Mouse (Mus musculus): ENCODE results near the gene Traf2.
A peak's percentile ranks its signal among the peaks of the same experiment; 100 is the strongest.
"Not testable (repeated sequence)": the region's sequence is repeated elsewhere in the genome, so short reads cannot be mapped to it uniquely, and the experiment has no call there.

The Traf2 gene

GRCm38 (mm10) chr2:25576028-25576850 lies 29.5 kb upstream of the Traf2 start:
- DNase-seq (ENCODE audit: low read depth, low spot score): peak; percentile 85

DNA sequence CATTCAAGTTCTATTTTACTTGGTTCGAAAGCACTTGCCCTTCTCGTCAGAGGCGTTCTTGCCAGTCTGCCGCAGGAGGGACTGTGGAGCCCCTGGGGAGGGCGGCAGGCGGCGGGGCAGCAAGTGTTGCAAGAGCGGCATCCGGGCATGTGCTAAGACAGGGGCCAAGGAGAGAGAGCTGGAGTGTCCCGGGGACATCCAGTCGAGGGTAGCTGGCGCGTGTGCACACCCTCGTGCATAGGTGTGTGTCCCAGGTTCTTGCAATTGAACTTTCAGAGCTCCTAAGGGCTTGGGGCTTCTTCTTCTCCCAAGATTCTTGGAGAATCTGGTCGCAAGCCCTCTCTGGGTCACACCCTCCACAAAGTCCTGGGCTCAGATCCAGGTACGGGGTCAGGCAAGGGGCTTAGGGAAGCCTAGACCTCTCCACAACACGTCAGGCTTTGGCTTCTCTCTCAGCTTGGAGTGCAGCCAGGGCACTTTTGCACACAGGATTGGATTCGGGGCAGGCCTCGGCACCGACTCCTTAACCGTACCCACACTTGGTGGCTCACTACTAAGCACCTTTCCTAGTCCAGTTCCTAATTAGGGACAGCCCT lies 28.8 kb upstream of the Traf2 start:
- peak; percentile 31 for DNase-seq (ENCODE audit: low read depth, low spot score)

DNA sequence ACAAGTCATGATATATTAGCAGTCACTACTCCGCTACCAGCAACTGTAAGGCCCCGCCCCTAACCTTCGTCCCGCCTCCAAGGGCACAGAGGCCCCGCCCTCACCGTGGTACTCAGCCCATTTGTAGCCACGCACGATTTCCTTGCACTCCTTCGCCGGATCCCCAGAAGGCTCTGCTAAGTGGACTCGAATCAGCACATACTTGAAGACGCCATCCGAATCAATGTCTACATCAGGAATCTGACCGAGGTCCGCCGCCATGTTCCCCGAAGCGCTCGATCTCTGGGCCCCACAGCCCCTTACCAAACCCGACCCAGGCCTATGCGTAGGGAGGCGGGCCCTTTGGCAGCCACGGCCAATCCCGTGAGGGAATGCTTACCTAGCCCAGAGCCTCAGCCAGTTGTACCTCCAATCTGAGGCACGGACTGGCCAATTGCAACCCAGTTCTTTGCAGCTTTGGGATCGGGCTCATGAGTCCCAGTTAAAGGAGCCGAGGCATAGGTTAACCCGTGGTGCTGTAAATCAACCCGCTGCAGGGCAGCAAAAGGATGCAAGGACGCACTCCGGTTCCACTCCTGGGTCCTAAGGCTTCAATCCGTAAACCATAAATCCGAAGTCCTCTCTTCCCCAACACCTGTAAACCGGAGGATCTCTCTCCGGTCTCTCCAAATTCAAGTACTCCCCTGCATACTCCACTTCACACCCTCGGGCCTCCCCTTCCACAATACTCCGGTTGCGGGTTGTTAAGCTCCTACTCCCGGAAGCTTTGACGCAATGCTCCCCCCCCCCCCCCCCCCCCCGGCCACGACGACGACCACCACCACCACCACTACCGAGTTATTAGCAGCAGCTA lies 28.1 kb upstream of the Traf2 start, which contains the start of the genes Mamdc4 and Phpt1:
Gene Mamdc4, minus strand, starts transcription at position 267 of the 853 bp plus-strand sequence.
Gene Phpt1, minus strand, starts transcription at position 646 of the 853 bp plus-strand sequence.
- peak; percentile 100 for DNase-seq (ENCODE audit: low read depth, low spot score)

DNA sequence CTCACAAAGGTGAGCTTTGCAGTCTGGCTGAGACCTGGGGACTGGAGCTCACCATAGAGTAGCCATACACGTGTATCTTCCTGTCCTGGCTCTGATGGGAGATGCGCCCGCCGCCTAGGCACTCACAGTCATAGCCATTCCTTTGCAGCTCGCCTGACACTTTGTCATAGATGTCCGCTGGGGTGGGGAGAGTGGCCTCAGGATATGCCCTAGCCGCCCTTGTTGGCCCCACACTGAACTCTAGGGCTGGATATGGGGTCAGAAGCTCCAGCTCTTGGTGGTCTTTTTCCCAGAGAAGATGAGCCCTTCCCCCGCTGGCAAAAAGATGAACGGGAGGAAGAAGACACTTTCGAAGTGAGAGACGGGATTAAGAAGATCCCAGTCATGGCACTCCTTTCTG lies 27.4 kb upstream of the Traf2 start:
- DNase-seq (ENCODE audit: low read depth, low spot score): no peak

GRCm38 (mm10) chr2:25573068-25573467 lies 26.3 kb upstream of the Traf2 start:
- DNase-seq (ENCODE audit: low read depth, low spot score): no peak

DNA sequence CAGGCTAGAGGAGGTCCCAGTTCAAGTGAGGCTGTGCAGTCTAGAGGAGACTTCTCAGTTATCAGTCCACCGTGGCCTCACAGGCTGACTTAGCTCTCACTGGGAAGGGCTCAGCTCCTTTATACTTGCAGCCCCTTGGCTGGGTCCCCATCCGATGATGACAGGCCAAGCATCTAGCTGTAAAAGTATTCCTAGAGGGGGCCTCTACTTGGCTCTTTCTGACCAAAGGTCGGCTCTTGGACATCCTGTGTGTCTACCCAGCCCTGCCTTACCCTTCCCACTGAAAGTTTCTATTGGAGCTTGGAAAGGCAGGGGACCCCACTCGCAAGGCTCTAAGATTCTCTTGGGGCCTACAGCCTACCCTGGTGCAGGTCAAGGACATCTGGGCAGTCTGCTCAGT lies 24.5 kb upstream of the Traf2 start:
- DNase-seq (ENCODE audit: low read depth, low spot score): no peak

DNA sequence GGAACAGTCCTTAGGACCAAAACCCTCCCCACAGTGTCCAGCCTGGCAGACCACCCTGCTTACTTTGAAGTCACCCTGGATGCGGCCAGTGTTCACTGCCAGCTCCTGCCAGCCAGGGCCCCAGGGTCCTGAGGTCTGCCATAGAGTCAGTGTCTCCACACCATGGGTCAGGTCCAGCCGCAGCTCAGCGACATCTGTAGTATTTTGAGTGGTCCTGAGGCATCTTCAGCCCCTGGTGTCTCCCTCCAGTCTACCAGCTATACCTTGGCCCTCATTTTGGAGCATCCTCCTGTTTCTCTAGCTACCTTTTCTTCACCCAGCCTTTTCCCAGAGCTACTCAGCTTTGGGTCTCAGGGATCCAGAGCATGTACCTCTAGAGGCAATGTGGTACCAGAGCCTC lies 22.6 kb upstream of the Traf2 start:
- no peak for DNase-seq (ENCODE audit: low read depth, low spot score)

GRCm38 (mm10) chr2:25568473-25569019 lies 21.8 kb upstream of the Traf2 start:
- no peak for DNase-seq (ENCODE audit: low read depth, low spot score)

DNA sequence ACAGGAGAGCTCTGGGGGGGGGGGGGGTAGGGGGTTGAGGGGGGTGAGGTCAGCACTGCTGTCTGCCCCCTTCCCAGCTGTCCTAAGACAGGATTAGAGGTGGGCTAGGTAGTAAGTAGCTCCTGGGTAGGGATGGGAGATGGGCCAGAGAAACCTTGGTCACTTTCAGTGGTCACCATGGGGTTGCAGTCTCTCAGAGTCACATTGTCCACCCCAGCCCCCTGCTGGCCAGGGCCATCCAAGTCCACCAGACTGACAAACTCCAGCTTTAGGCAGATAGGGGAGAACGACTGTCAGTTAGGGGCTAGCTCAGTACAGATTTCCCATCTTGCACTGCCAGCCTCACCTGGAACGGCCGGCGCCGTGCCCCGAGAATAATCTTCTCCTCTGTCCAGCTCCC lies 19.8 kb upstream of the Traf2 start:
- no peak for DNase-seq (ENCODE audit: low read depth, low spot score)

DNA sequence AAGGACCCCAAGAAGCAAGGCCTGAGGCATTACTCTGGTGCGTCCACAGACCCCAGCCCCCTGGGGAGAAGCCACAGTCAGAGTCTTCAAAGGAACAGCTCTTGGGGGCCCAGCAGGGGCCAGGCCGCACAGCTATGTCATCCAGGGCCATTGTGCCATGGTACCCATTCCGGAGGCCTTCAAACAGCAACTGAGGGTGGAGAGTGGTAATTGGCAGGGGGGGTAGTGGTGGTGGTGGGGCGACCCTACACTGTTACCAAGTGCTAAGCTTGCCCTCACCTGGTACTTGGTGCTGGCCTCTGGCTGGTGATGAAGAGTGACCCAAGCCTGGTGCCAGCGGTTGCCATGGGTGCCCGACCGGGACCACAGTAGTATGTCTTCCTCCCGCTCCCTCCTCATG lies 19.0 kb upstream of the Traf2 start:
- no peak for DNase-seq (ENCODE audit: low read depth, low spot score)

GRCm38 (mm10) chr2:25561946-25562345 lies 15.2 kb upstream of the Traf2 start:
- DNase-seq (ENCODE audit: low read depth, low spot score): peak; percentile 91

DNA sequence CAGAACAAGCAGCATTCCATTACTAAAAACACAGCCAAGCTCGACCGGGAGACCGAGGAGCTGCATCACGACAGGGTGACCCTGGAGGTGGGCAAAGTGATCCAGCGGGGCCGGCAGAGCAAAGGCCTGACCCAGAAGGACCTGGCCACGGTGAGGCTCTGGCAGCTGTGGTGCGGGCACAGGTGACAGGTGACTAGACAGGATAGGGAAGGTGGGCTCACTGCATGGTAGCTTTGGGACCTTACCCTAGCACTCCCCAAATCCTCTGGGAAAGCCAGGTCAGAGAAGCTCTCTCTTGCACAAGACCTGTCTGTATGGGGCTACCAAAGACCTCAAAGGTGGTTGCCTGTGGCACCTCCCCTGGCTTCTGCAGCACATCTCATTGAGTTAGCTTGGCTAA lies 13.8 kb upstream of the Traf2 start:
- DNase-seq (ENCODE audit: low read depth, low spot score): no peak

DNA sequence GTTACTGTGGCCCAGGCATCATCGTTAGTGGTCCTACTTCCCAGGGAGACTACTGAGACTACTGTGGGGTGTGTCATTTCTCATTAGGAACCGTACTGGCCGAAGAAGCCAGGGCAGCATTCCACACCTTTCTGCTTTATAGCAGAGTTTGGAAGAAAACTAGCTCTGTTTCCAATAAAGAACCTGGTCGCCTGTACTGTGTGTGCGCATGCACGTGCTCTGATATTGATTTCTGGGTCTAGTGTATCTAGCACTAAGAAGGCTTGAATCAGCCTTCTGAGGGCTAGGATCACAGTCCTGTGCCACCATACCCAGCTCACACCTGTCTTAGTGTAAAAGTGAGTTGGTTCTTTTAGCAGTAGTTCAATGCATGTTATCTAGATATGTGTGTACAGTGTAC lies 12.0 kb upstream of the Traf2 start:
- DNase-seq (ENCODE audit: low read depth, low spot score): no peak

GRCm38 (mm10) chr2:25557964-25558360 lies 11.2 kb upstream of the Traf2 start:
- DNase-seq (ENCODE audit: low read depth, low spot score): no peak

DNA sequence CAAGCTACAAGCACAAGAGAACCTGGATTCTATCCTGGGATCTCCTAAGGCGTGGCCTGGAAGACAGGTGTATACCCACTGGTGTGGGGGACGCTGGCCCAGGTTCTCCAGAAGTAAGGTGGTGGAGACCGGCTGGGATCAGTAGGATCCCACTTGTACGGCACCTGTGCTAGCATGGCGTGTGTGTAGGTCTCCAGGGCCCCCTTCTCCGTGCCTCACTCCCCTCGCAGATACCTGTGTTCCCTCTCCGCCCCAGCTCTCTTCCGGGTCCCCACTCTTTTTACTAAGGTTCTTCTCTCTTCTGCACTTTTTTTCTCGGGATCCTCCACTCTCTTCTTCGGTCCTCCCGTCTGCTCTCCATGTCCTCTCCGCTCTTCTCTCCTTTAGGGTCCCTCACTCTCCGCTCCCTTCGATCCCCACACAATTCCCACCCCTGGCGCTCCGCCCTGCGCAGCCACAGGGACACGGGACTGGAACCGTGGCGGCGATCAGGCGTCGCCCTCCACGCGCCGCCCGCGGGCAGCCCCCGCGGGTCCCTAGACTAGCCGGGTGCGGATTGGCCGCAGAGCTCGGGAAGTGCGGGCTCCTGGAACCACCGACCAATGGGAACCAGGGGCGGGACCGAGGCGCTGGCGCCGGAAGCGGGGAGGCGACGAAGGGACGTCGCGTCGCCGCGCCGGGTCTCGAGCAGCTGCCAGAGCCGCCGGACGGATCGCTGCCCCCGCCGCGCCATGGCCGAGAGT lies 10.7 kb upstream of the Traf2 start, which contains the start of gene Edf1:
Gene Edf1, plus strand, starts transcription at position 627 of the 743 bp plus-strand sequence.
- peak; percentile 98 for DNase-seq (ENCODE audit: low read depth, low spot score)

GRCm38 (mm10) chr2:25556296-25556695 lies 9.6 kb upstream of the Traf2 start:
- DNase-seq (ENCODE audit: low read depth, low spot score): no peak

DNA sequence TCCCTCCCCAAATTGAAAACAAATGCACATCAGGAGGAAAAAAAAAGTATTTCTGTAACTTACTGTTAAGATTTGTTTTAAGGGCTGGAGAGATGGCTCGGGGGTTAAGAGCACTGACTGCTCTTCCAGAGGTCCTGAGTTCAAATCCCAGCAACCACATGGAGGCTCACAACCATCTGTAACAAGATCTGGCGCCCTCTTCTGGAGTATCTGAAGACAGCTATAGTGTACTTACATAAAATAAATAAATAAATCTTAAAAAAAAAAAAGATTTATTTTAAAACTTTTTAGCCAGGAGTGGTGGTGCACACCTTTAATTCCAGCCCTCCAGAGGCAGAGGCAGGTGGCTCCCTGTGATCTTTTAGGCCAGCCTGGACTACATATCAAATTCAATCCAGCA lies 8.7 kb upstream of the Traf2 start:
- DNase-seq (ENCODE audit: low read depth, low spot score): not testable (repeated sequence)

DNA sequence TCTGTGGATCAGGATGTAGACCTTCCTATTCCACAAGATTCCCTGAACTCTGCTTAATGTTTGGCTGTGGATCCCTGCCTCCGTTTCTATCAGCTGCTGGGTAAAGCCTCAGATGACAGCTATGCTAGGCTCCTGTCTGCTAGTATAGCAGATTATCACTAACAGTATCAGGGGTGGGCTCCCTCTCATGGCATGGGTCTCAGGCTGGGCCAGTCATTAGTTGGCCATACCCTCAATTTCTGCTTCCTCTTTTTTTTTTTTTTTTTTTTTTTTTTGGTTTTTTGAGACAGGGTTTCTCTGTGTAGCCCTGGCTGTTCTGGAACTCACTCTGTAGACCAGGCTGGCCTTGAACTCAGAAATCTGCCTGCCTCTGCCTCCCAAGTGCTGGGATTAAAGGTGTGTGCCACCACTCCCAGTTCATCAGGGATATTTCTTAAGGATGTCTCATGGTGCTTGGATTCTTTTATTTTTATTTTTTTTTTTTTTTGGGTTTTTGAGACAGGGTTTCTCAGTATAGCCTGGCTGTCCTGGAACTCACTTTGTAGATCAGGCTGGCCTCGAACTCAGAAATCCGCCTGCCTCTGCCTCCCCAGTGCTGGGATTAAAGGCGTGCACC lies 6.5 kb upstream of the Traf2 start:
- not testable (repeated sequence) for DNase-seq (ENCODE audit: low read depth, low spot score)

DNA sequence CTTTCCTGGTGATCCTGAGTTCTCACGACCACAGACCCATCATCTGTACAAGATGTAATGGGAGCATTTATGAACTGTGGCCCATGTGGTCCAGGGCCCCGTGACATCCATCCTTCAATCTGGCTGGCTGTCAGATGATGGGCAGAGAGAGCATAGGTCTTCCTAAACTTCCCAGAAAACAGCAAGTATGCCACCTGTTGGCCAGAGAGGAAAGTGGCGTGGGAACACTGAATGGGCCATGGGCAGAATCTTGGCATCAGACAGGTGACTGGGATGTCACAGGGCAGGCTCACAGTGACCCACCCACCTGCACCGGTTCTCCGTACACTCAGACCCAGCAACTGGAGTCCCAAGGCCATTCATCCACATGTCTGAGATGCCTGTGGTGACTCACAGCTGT lies 4.4 kb upstream of the Traf2 start:
- DNase-seq (ENCODE audit: low read depth, low spot score): peak; percentile 78
